In the genomic region with DNA sequence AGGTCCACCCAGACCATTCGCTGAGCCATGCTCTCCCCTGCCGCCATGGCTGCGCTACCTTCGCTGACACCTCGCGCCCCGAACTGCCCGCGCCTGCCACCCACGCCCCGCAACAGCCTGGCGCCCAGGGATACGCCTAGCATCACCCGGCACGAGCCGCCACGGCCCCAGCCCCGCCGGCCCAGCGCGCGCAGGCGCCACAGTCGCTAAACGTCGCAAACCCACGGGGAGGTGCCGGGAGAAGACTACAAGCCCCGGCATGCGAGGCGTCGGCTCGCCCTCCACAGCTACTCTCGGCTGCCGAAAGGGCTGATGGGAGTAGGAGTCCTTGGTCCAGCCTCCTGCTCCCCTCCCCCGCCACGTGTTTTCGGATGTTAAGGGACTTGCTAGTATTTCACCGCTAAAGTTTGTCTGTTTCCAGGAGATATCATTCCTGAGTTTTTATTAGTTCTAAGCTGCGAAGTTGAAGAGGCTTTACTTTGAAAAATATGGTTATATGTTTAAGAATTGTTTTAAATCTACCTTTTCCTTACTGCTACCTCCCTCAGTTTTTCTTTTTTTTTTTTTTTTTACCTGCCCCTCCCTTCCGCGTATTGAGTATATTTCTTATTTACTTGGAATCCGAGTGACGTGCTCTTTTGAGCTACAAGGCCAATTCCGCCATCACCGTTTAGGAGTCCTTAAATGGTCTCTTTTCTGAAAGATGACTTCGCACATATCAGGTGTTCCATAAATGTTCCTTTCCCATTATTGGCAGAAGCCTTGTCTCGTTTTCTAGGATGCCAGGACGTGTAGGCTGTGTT, we compare ENCODE assay signal across 7 mouse cellular contexts. TPM values are rescaled to one million over a fixed set of nuclear protein-coding genes. Genes with fewer than 3 reads are reported as not detected.
DNase-seq lines count a peak whose midpoint lies in the region; ATAC-seq lines count a peak whose summit lies in the region.

TSS of gene Rexo2 (minus strand) at position 213 of the 803 bp plus-strand sequence.

- H3K27ac ChIP-seq in intestine, embryonic 16.5 days (ENCODE audit: low read length) = no peak within 1 kb of the TSS
- H3K27ac ChIP-seq in midbrain, embryonic 11.5 days (ENCODE audit: low read depth, low read length) = no peak within 1 kb of the TSS

- no peaks in the 10 kb centered on the region for H3K27me3 ChIP-seq in intestine, embryonic 16.5 days (replicated peaks; ENCODE audit: control insufficient read depth, insufficient read depth, low read length)
- H3K27me3 ChIP-seq in midbrain, embryonic 11.5 days (ENCODE audit: control insufficient read depth, insufficient read depth, low read length) = no peaks in the 10 kb centered on the region

- intact Hi-C loops in left cerebral cortex, postnatal 36 days (cut with DNase I) = loop anchor here (1.0 to 10.0 kb wide), 2 partner anchors 15 to 216 kb away; partner anchors contain the start of genes Gm5617 and Rbm7

- H3K4me3 ChIP-seq in intestine, embryonic 16.5 days (ENCODE audit: low read length) = peak within 1 kb of the TSS; percentile 70
- H3K4me3 ChIP-seq in midbrain, embryonic 11.5 days (ENCODE audit: low read depth, low read length) = peak within 1 kb of the TSS; percentile 84

- H3K9me3 ChIP-seq in intestine, embryonic 16.5 days (ENCODE audit: control insufficient read depth, low read length) = no peaks in the 10 kb centered on the region
- H3K9me3 ChIP-seq in midbrain, embryonic 11.5 days (ENCODE audit: control insufficient read depth, low read length) = no peaks in the 10 kb centered on the region

- H3K36me3 ChIP-seq in intestine, embryonic 16.5 days (ENCODE audit: control insufficient read depth, insufficient read depth, low read length) = peaks cover 4% of the 10 kb centered on the region; the same call in 1 of the 2 replicates
- no peaks in the 10 kb centered on the region for H3K36me3 ChIP-seq in midbrain, embryonic 11.5 days (ENCODE audit: control insufficient read depth, insufficient read depth, low read length)

- peak; percentile 99 for ATAC-seq in intestine, embryonic 16.5 days
- ATAC-seq in midbrain, embryonic 11.5 days (ENCODE audit: low FRiP score) = peak; percentile 99

- H3K4me2 ChIP-seq in intestine, embryonic 16.5 days (ENCODE audit: low read depth, low read length) = peak within 1 kb of the TSS; percentile 90
- H3K4me2 ChIP-seq in midbrain, embryonic 11.5 days = peak within 1 kb of the TSS; percentile 79

- WGBS in intestine, embryonic 16.5 days = under 1% methylated on average over 49 of the region's 49 CpGs
- 1% methylated on average over 49 of the region's 49 CpGs for WGBS in midbrain, embryonic 11.5 days

- peak within 1 kb of the TSS; percentile 82 for H3K9ac ChIP-seq in intestine, embryonic 16.5 days (ENCODE audit: low read depth, low read length)
- peak within 1 kb of the TSS; percentile 81 for H3K9ac ChIP-seq in midbrain, embryonic 11.5 days (ENCODE audit: low read length)

- 0 out of 2 replicates have a peak, but pooled peaks cover 4% of the 10 kb centered on the region for H3K4me1 ChIP-seq in intestine, embryonic 16.5 days (ENCODE audit: control insufficient read depth, insufficient read depth, low read length)
- peaks cover 4% of the 10 kb centered on the region; the same call in 1 of the 2 replicates for H3K4me1 ChIP-seq in midbrain, embryonic 11.5 days (ENCODE audit: control insufficient read depth, insufficient read depth, low read length)

- DNase-seq in adrenal gland, adult 8-10 months = peak; percentile 95
- DNase-seq in embryo, embryonic 9.5 days (ENCODE audit: extremely low spot score) = peak; percentile 90
- DNase-seq in gastrocnemius, postnatal 4 days (ENCODE audit: low spot score in 2 of 2) = peak; percentile 84 to 94
- DNase-seq in left cerebral cortex, postnatal 36 days (ENCODE audit: low spot score in 2 of 2) = peak; percentile 94
- DNase-seq in midbrain, embryonic 11.5 days (ENCODE audit: low spot score, missing footprints) = peak; percentile 98
- peak; percentile 91 for DNase-seq in skeletal muscle tissue, adult 2 months (ENCODE audit: low read depth, low spot score)

RNA-seq across cellular contexts. Expression of gene Rexo2, which starts in this region (rescaled TPM):
- total RNA-seq in adrenal gland, adult 8-10 months (2022) = 100 to 1,000 TPM; 122 to 161 (median 136) TPM
- 10 to 100 TPM; 56.4 TPM for total RNA-seq in gastrocnemius, postnatal 4 days (2021)
- 97.9 and 108 TPM in 2 replicates for polyA plus RNA-seq in intestine, embryonic 16.5 days (2015; fragmentation: Nextera tagmentation; extraction: Ambion mirVana)
- total RNA-seq in left cerebral cortex, postnatal 36 days (2021) = 100 to 1,000 TPM in 1 of 2 experiments, 10 to 100 TPM in 1; 97.9 to 101 TPM
- 72.0 and 79.6 TPM in 2 replicates for polyA plus RNA-seq in midbrain, embryonic 11.5 days (2014; fragmentation: Nextera tagmentation; extraction: Ambion mirVana)
